Mouse (Mus musculus) lung, postnatal 0 days (tissue): Measurements from ENCODE around the gene Bcl3.

Source experiments
- CTCF ChIP-seq: IDR thresholded peaks from 2 replicates; pipeline ENCODE4 v1.5.1; 2016; ENCODE audit warnings: antibody characterized with exemption, mild to moderate bottlenecking
- EP300 ChIP-seq: IDR thresholded peaks from 2 replicates; pipeline ENCODE4 v1.6.1; 2016; ENCODE audit warnings: antibody characterized with exemption, mild to moderate bottlenecking, control low read depth

- TF ChIP-seq CTCF = no peak
- no peak for TF ChIP-seq EP300
These were observed 60.3 kb downstream of the Bcl3 start for GRCm38 (mm10) chr7:19762283-19762682.
